Mouse (Mus musculus): ENCODE data around the gene Susd1. TPM values are rescaled to one million over a fixed set of nuclear protein-coding genes. Genes with fewer than 3 reads are reported as not detected.

Gene Susd1
- polyA plus RNA-seq, 1 experiment from 2014 or later, result 9.9 TPM

- no peaks in the 10 kb centered on the region for H3K27me3 ChIP-seq (ENCODE audit: control insufficient read depth, insufficient read depth, low read length)
- ATAC-seq (ENCODE audit: insufficient number of reproducible peaks, insufficient read depth, low FRiP score, low read depth), result no peak
- H3K36me3 ChIP-seq (ENCODE audit: control insufficient read depth, insufficient read depth, low read length), result no peaks in the 10 kb centered on the region
- H3K9me3 ChIP-seq (ENCODE audit: control insufficient read depth, low read depth, low read length), result no peaks in the 10 kb centered on the region
- no peak overlapping the region for H3K9ac ChIP-seq (replicated peaks; ENCODE audit: low read depth, low read length)
- WGBS, result 42% methylated on average over 7 of the region's 7 CpGs
- H3K27ac ChIP-seq (ENCODE audit: low read length), result no peak overlapping the region
- no peak overlapping the region for H3K4me3 ChIP-seq (ENCODE audit: low read depth, low read length)
- H3K4me1 ChIP-seq (ENCODE audit: control insufficient read depth, insufficient read depth, low read length), result no peaks in the 10 kb centered on the region
- H3K4me2 ChIP-seq (replicated peaks; ENCODE audit: low read depth, low read length), result no peak overlapping the region
These were observed 156.3 kb downstream of the Susd1 start for GRCm38 (mm10) chr4:59282137-59282536.

GRCm38 (mm10) chr4:59280876-59281275 is 157.6 kb downstream of the Susd1 start:
- Histone ChIP-seq H3K36me3 (ENCODE audit: control insufficient read depth, insufficient read depth, low read length) (no peaks in the 10 kb centered on the region), H3K4me1 (ENCODE audit: control insufficient read depth, insufficient read depth, low read length) (no peaks in the 10 kb centered on the region), H3K27ac (ENCODE audit: low read length) (no peak overlapping the region), H3K9ac (replicated peaks; ENCODE audit: low read depth, low read length) (no peak overlapping the region), H3K9me3 (ENCODE audit: control insufficient read depth, low read depth, low read length) (no peaks in the 10 kb centered on the region), H3K27me3 (ENCODE audit: control insufficient read depth, insufficient read depth, low read length) (no peaks in the 10 kb centered on the region), H3K4me2 (replicated peaks; ENCODE audit: low read depth, low read length) (no peak overlapping the region), H3K4me3 (ENCODE audit: low read depth, low read length) (no peak overlapping the region)
- no peak for ATAC-seq (ENCODE audit: insufficient number of reproducible peaks, insufficient read depth, low FRiP score, low read depth)
- WGBS, result 50% methylated on average over 5 of the region's 5 CpGs

DNA sequence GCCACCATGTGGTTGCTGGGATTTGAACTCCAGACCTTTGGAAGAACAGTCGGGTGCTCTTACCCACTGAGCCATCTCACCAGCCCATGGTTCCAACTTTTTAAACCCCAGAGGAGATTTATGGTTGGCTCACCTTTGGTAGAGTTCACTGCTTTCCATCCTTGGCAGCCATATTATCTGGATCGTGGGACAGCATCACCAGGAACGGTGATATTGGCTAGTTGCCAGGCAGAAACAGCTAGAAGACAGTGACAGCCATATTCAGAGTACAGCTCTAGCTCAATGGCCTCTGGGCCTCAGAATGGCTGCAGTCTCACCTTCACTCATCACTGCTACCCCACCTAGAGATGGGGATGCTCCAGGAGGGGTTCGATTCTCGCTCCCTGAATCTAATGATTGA is 159.3 kb downstream of the Susd1 start:
- Histone ChIP-seq H3K4me1 (ENCODE audit: control insufficient read depth, insufficient read depth, low read length) (no peaks in the 10 kb centered on the region), H3K4me3 (ENCODE audit: low read depth, low read length) (no peak overlapping the region), H3K27ac (ENCODE audit: low read length) (no peak overlapping the region), H3K9ac (replicated peaks; ENCODE audit: low read depth, low read length) (no peak overlapping the region), H3K4me2 (replicated peaks; ENCODE audit: low read depth, low read length) (no peak overlapping the region), H3K9me3 (ENCODE audit: control insufficient read depth, low read depth, low read length) (no peaks in the 10 kb centered on the region), H3K27me3 (ENCODE audit: control insufficient read depth, insufficient read depth, low read length) (no peaks in the 10 kb centered on the region), H3K36me3 (ENCODE audit: control insufficient read depth, insufficient read depth, low read length) (no peaks in the 10 kb centered on the region)
- ATAC-seq (ENCODE audit: insufficient number of reproducible peaks, insufficient read depth, low FRiP score, low read depth), result no peak
- 90% methylated on average over 5 of the region's 5 CpGs for WGBS

GRCm38 (mm10) chr4:59278410-59278809 is 160.0 kb downstream of the Susd1 start:
- 84% methylated on average over 7 of the region's 7 CpGs for WGBS

GRCm38 (mm10) chr4:59277958-59278357 is 160.5 kb downstream of the Susd1 start:
- ATAC-seq (ENCODE audit: insufficient number of reproducible peaks, insufficient read depth, low FRiP score, low read depth), result no peak
- WGBS, result 95% methylated on average over 9 of the region's 9 CpGs

More at GRCm38 (mm10) chr4:59278410-59278809, 160.0 kb downstream of the Susd1 start:
- no peak overlapping the region for H3K27ac ChIP-seq (ENCODE audit: low read length)
- H3K36me3 ChIP-seq (ENCODE audit: control insufficient read depth, insufficient read depth, low read length), result no peaks in the 10 kb centered on the region
- no peak for ATAC-seq (ENCODE audit: insufficient number of reproducible peaks, insufficient read depth, low FRiP score, low read depth)
- no peak overlapping the region for H3K4me3 ChIP-seq (ENCODE audit: low read depth, low read length)
- no peaks in the 10 kb centered on the region for H3K4me1 ChIP-seq (ENCODE audit: control insufficient read depth, insufficient read depth, low read length)
- H3K9ac ChIP-seq (replicated peaks; ENCODE audit: low read depth, low read length), result no peak overlapping the region
- no peak overlapping the region for H3K4me2 ChIP-seq (replicated peaks; ENCODE audit: low read depth, low read length)
- H3K27me3 ChIP-seq (ENCODE audit: control insufficient read depth, insufficient read depth, low read length), result no peaks in the 10 kb centered on the region
- no peaks in the 10 kb centered on the region for H3K9me3 ChIP-seq (ENCODE audit: control insufficient read depth, low read depth, low read length)

GRCm38 (mm10) chr4:59275956-59276355 is 162.5 kb downstream of the Susd1 start:
- Histone ChIP-seq H3K4me3 (ENCODE audit: low read depth, low read length) (no peak overlapping the region), H3K36me3 (ENCODE audit: control insufficient read depth, insufficient read depth, low read length) (no peaks in the 10 kb centered on the region), H3K27me3 (ENCODE audit: control insufficient read depth, insufficient read depth, low read length) (no peaks in the 10 kb centered on the region), H3K9me3 (ENCODE audit: control insufficient read depth, low read depth, low read length) (no peaks in the 10 kb centered on the region), H3K27ac (ENCODE audit: low read length) (no peak overlapping the region), H3K9ac (replicated peaks; ENCODE audit: low read depth, low read length) (no peak overlapping the region), H3K4me2 (replicated peaks; ENCODE audit: low read depth, low read length) (no peak overlapping the region), H3K4me1 (ENCODE audit: control insufficient read depth, insufficient read depth, low read length) (no peaks in the 10 kb centered on the region)
- no peak for ATAC-seq (ENCODE audit: insufficient number of reproducible peaks, insufficient read depth, low FRiP score, low read depth)
- 76% methylated on average over 2 of the region's 2 CpGs for WGBS

More at GRCm38 (mm10) chr4:59277958-59278357, 160.5 kb downstream of the Susd1 start:
- no peaks in the 10 kb centered on the region for H3K4me1 ChIP-seq (ENCODE audit: control insufficient read depth, insufficient read depth, low read length)
- H3K27me3 ChIP-seq (ENCODE audit: control insufficient read depth, insufficient read depth, low read length), result no peaks in the 10 kb centered on the region
- no peaks in the 10 kb centered on the region for H3K36me3 ChIP-seq (ENCODE audit: control insufficient read depth, insufficient read depth, low read length)
- H3K4me2 ChIP-seq (replicated peaks; ENCODE audit: low read depth, low read length), result no peak overlapping the region
- no peak overlapping the region for H3K4me3 ChIP-seq (ENCODE audit: low read depth, low read length)
- no peak overlapping the region for H3K9ac ChIP-seq (replicated peaks; ENCODE audit: low read depth, low read length)
- H3K9me3 ChIP-seq (ENCODE audit: control insufficient read depth, low read depth, low read length), result no peaks in the 10 kb centered on the region
- no peak overlapping the region for H3K27ac ChIP-seq (ENCODE audit: low read length)

DNA sequence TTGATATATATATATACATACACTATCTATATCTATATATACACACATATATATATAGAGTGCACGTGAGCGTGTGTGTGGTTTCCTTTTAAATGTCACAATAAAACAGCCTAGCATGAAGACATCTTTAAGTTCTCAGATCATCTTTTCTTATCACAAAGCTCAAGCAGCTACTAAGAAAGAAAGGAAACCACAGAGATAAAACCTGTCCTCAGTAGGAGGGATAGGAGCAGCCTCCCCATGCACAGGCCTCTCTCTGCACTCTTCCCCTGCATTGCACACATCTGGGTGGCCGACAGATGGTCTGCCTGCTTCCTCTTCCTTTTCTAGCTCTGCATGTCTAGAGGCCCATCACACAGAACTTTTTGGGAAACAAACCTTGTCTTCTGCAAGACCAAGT is 162.9 kb downstream of the Susd1 start:
- H3K27ac ChIP-seq (ENCODE audit: low read length), result no peak overlapping the region
- no peak overlapping the region for H3K4me3 ChIP-seq (ENCODE audit: low read depth, low read length)
- ATAC-seq (ENCODE audit: insufficient number of reproducible peaks, insufficient read depth, low FRiP score, low read depth), result no peak
- H3K4me2 ChIP-seq (replicated peaks; ENCODE audit: low read depth, low read length), result no peak overlapping the region
- H3K27me3 ChIP-seq (ENCODE audit: control insufficient read depth, insufficient read depth, low read length), result no peaks in the 10 kb centered on the region
- H3K9me3 ChIP-seq (ENCODE audit: control insufficient read depth, low read depth, low read length), result no peaks in the 10 kb centered on the region
- no peak overlapping the region for H3K9ac ChIP-seq (replicated peaks; ENCODE audit: low read depth, low read length)
- no peaks in the 10 kb centered on the region for H3K36me3 ChIP-seq (ENCODE audit: control insufficient read depth, insufficient read depth, low read length)
- H3K4me1 ChIP-seq (ENCODE audit: control insufficient read depth, insufficient read depth, low read length), result no peaks in the 10 kb centered on the region
- 78% methylated on average over 3 of the region's 3 CpGs for WGBS

- Histone ChIP-seq H3K36me3 (ENCODE audit: control insufficient read depth, insufficient read depth, low read length) (no peaks in the 10 kb centered on the region), H3K9ac (replicated peaks; ENCODE audit: low read depth, low read length) (no peak overlapping the region), H3K4me3 (ENCODE audit: low read depth, low read length) (no peak overlapping the region), H3K4me2 (replicated peaks; ENCODE audit: low read depth, low read length) (no peak overlapping the region), H3K4me1 (ENCODE audit: control insufficient read depth, insufficient read depth, low read length) (no peaks in the 10 kb centered on the region), H3K27me3 (ENCODE audit: control insufficient read depth, insufficient read depth, low read length) (no peaks in the 10 kb centered on the region), H3K27ac (ENCODE audit: low read length) (no peak overlapping the region), H3K9me3 (ENCODE audit: control insufficient read depth, low read depth, low read length) (no peaks in the 10 kb centered on the region)
- 73% methylated on average over 4 of the region's 4 CpGs for WGBS
- ATAC-seq (ENCODE audit: insufficient number of reproducible peaks, insufficient read depth, low FRiP score, low read depth), result no peak
These were observed 164.3 kb downstream of the Susd1 start for GRCm38 (mm10) chr4:59274136-59274535.

GRCm38 (mm10) chr4:59273342-59273741 is 165.1 kb downstream of the Susd1 start:
- Histone ChIP-seq H3K27me3 (ENCODE audit: control insufficient read depth, insufficient read depth, low read length) (no peaks in the 10 kb centered on the region), H3K4me3 (ENCODE audit: low read depth, low read length) (no peak overlapping the region), H3K4me1 (ENCODE audit: control insufficient read depth, insufficient read depth, low read length) (no peaks in the 10 kb centered on the region), H3K9ac (replicated peaks; ENCODE audit: low read depth, low read length) (no peak overlapping the region), H3K27ac (ENCODE audit: low read length) (no peak overlapping the region), H3K9me3 (ENCODE audit: control insufficient read depth, low read depth, low read length) (no peaks in the 10 kb centered on the region), H3K36me3 (ENCODE audit: control insufficient read depth, insufficient read depth, low read length) (no peaks in the 10 kb centered on the region), H3K4me2 (replicated peaks; ENCODE audit: low read depth, low read length) (no peak overlapping the region)
- ATAC-seq (ENCODE audit: insufficient number of reproducible peaks, insufficient read depth, low FRiP score, low read depth), result no peak
- 31% methylated on average over 1 of the region's 1 CpGs for WGBS

Data from stomach, embryonic 14.5 days (tissue).